Mouse (Mus musculus) heart, adult 2 months (tissue): ENCODE measurements around the gene Fdps. TPM values are rescaled to one million over a fixed set of nuclear protein-coding genes. Genes with fewer than 3 reads are reported as not detected.
"Not testable (repeated sequence)": the region's sequence is repeated elsewhere in the genome, so short reads cannot be mapped to it uniquely, and the experiment has no call there.

ENCODE experiments used
- DNase-seq, 2 experiments: peaks; one replicate each; pipeline ENCODE4 v3.0.0; 2021
- H3K27ac ChIP-seq: fragments of 200-600 bp; 2 replicates; pipeline ENCODE4 v1.8.1; 2022
- H3K27me3 ChIP-seq: fragments of 200-500 bp; 2 replicates; pipeline ENCODE4 v1.6.1; 2012; ENCODE audit warnings: mild to moderate bottlenecking, low read length, inconsistent platforms, mixed read lengths; ENCODE audit not compliant: control insufficient read depth, insufficient read depth
- H3K36me3 ChIP-seq: fragments of 200-500 bp; 2 replicates; pipeline ENCODE4 v1.6.1; 2012; ENCODE audit warnings: low read length, inconsistent platforms; ENCODE audit not compliant: control insufficient read depth, insufficient read depth
- H3K4me1 ChIP-seq: fragments of 200-500 bp; 2 replicates; pipeline ENCODE4 v1.6.1; 2011; ENCODE audit warnings: low read length; ENCODE audit not compliant: control insufficient read depth, insufficient read depth
- H3K4me3 ChIP-seq: fragments of 200-600 bp; 2 replicates; pipeline ENCODE4 v1.8.1; 2022
- H3K79me2 ChIP-seq: fragments of 200-500 bp; replicated peaks from 2 replicates; pipeline ENCODE4 v1.6.1; 2012; ENCODE audit warnings: mild to moderate bottlenecking, inconsistent platforms, low read length, moderate library complexity, mixed read lengths; ENCODE audit not compliant: control insufficient read depth, insufficient read depth
- H3K9ac ChIP-seq: fragments of 200-500 bp; 2 replicates; pipeline ENCODE4 v1.6.1; 2012; ENCODE audit warnings: low read depth, mild to moderate bottlenecking, control low read depth, inconsistent platforms, low read length, mixed read lengths
- CTCF ChIP-seq: fragments of 200-600 bp; IDR thresholded peaks from 2 replicates; pipeline ENCODE4 v1.8.1; 2022; ENCODE audit warnings: antibody characterized with exemption, mild to moderate bottlenecking, moderate library complexity
- EP300 ChIP-seq: fragments of 200-500 bp; IDR thresholded peaks from 2 replicates; pipeline ENCODE4 v1.6.1; 2011; ENCODE audit warnings: low read depth, low read length, control low read depth; ENCODE audit not compliant: insufficient read depth
- POLR2A ChIP-seq: fragments of 200-500 bp; IDR thresholded peaks from 2 replicates; pipeline ENCODE4 v1.6.1; 2011; ENCODE audit warnings: mild to moderate bottlenecking, low read depth, low read length, control low read depth; ENCODE audit not compliant: insufficient read depth
- WGBS: fragments of 180-500 bp; shearing (Covaris S2); methylation state at CpG from one replicate; pipeline ENCODE4 v1.1.7; 2018; 5-methylcytosine and 5-hydroxymethylcytosine counted together
- intact Hi-C: fragments of 180-260 bp; cut with DNase I; formaldehyde crosslinking; loops from one replicate; pipeline ENCODE4 v1.15.1; 2025
- polyA plus RNA-seq: library from polyadenylated mRNA; depleted of rRNA; stranded (reverse); fragments of >200 nt; gene quantifications from 2 replicates; pipeline ENCODE4 v1.2.3, GENCODE M21; 2012; rRNA removed
- total RNA-seq, 2 experiments: library from RNA; stranded (reverse); gene quantifications; 2 replicates each; pipeline ENCODE4 v1.2.3; 2021

The Fdps gene
- total and polyA plus RNA-seq, 3 experiments: 20.8 to 22.5 (median 21.1) TPM

DNA sequence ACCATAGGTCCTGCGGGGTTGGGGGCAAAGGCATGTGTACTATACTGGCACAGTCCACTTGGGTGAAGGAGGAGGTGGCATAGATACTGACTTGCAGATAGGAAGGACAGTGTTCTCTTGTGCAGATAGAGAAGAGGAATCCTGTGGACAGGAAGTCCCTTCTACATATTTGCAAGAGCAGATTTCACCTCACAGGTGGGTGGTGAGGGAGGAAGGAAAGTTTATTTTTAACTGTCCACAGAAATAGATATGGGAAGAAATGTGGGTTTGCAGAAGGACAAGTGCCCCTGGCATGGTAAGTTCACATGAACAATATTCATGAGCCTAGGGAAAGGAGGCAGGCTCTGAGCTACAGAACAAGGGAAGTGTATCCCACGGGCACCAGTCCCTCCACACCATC lies 17.6 kb downstream of the Fdps start:
- no peak for DNase-seq
- Histone ChIP-seq H3K9ac (no peak overlapping the region), H3K4me3 (no peak overlapping the region), H3K27ac (no peak overlapping the region), H3K27me3 (no peaks in the 10 kb centered on the region), H3K79me2 (no peaks in the 10 kb centered on the region), H3K36me3 (no peaks in the 10 kb centered on the region), H3K4me1 (peaks cover 3% of the 10 kb centered on the region; the same call in 1 of the 2 replicates)
- TF ChIP-seq CTCF (no peak), EP300 (no peak), POLR2A (no peak)
- intact Hi-C loops: no loop called here
- WGBS: 61% methylated on average over 2 of the region's 2 CpGs

DNA sequence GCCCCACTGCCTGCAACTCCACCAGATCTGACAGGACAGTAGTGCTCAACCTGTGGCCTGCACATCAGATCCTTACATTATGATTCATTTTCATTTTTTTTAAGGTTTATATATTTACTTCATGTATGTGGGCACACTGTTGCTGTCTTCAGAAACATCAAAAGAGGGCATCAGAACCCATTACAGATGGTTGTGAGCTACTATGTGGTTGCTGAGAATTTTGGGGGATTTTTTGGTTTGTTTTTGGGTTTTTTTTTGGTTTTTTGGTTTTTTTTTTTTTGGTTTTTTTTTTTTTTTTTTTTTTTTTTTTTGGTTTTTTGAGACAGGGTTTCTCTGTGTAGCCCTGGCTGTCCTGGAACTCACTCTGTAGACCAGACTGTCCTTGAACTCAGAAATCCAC lies 19.5 kb downstream of the Fdps start:
- H3K9ac ChIP-seq, H3K4me3 ChIP-seq, DNase-seq, H3K79me2 ChIP-seq, H3K27me3 ChIP-seq, intact Hi-C loops, H3K36me3 ChIP-seq, H3K27ac ChIP-seq, H3K4me1 ChIP-seq: not testable (repeated sequence)

DNA sequence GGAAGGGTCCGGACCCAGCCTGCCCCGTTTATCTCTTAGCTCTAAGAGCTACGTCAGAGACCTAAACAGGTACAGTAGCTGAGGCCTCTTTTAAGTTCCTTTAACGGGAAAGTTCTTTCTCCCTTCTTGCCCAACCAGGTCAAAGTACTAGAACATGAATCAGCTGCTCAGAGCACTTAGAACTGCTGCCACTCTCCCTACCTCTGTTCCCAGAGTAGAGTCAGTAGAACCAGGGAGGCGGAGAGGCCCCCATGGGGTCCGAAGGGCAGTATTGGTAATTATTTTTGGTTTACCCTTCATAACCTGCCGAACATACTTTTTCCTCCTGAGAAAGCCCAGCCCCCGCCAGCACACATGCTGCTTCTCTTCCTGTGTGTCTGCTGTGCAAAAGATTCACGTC lies 24.4 kb downstream of the Fdps start:
- Histone ChIP-seq H3K27ac (no peak overlapping the region), H3K27me3 (no peaks in the 10 kb centered on the region), H3K4me3 (no peak overlapping the region), H3K9ac (no peak overlapping the region), H3K36me3 (no peaks in the 10 kb centered on the region), H3K4me1 (no peaks in the 10 kb centered on the region), H3K79me2 (no peaks in the 10 kb centered on the region)
- DNase-seq: no peak
- intact Hi-C loops: no loop called here
- WGBS: 86% methylated on average over 9 of the region's 9 CpGs
- TF ChIP-seq POLR2A (no peak), CTCF (no peak), EP300 (no peak)

DNA sequence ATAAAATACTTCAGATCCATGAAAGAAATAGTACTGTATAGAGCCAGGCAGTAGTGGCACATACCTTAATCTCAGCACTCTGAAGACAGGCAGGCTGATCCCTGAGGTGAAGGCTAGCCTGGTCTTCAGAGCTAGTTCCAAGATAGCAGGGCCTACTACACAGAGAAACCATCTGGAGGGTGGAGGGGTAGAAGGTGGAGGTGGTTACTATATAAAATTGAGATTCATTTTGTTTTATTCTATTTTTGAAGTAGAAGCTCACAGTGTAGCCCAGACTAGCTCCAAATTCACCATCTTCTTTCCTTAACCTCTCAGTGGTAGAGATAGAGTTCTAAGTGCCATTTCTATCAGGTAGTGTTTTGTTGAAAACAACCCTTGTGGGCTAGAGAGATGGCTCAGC lies 34.5 kb downstream of the Fdps start:
- Histone ChIP-seq H3K9ac (no peak overlapping the region), H3K27me3 (no peaks in the 10 kb centered on the region), H3K4me3 (no peak overlapping the region), H3K79me2 (no peaks in the 10 kb centered on the region), H3K36me3 (0 out of 2 replicates have a peak, but pooled peaks cover 2% of the 10 kb centered on the region), H3K27ac (no peak overlapping the region), H3K4me1 (no peaks in the 10 kb centered on the region)
- DNase-seq: no peak
- TF ChIP-seq POLR2A: no peak
- TF ChIP-seq CTCF: no peak
- TF ChIP-seq EP300: no peak
- intact Hi-C loops: no loop called here

DNA sequence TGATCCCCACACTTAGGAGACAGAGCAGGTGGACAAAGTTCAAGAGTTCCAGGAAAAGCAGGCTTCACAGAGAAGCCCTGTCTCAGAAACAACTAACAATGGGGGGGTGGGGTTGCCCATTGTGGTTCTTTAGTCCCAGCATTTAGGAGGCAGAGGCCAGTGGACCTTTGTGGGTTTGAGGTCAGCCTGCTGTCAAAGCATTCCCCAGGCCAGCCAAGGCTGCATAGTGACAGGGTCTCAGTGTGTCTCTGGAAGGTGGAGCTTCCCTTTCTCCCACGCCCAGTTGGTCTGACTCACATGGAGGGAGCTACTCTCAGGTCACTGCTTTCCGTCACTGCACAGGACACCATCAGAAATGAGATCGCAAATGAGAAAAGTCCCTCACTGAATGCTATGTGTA lies 40.1 kb downstream of the Fdps start:
- Histone ChIP-seq H3K27me3 (no peaks in the 10 kb centered on the region), H3K36me3 (no peaks in the 10 kb centered on the region), H3K4me3 (no peak overlapping the region), H3K9ac (no peak overlapping the region), H3K79me2 (no peaks in the 10 kb centered on the region), H3K4me1 (no peaks in the 10 kb centered on the region), H3K27ac (no peak overlapping the region)
- 83% methylated on average over 3 of the region's 3 CpGs for WGBS
- intact Hi-C loops: no loop called here
- TF ChIP-seq CTCF (no peak), POLR2A (no peak), EP300 (no peak)
- DNase-seq: no peak

DNA sequence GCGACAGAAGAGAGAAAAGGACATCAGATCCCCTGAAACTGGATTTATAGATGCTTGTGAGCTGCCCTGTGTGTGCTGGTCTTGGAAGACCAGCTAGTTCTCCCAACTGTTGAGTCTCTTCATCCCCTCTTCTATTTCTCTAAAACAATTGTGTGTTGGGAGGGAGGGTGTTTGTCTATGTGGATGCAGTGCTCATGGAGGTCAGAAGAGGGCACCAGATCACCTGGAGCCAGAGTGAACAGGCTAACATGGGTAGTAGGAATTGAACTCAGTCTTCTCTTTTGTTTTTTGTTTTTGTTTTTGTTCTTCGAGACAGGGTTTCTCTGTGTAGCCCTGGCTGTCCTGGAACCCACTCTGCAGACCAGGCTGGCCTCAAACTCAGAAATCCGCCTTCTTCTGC lies 43.0 kb downstream of the Fdps start:
- intact Hi-C loops: no loop called here
- H3K4me1 ChIP-seq: no peaks in the 10 kb centered on the region
- no peak overlapping the region for H3K4me3 ChIP-seq
- TF ChIP-seq CTCF (peak; percentile 74), EP300 (no peak)
- H3K36me3 ChIP-seq: no peaks in the 10 kb centered on the region
- DNase-seq: peak in 1 of 2 experiments; percentile 32
- H3K79me2 ChIP-seq: no peaks in the 10 kb centered on the region
- no peaks in the 10 kb centered on the region for H3K27me3 ChIP-seq
- H3K27ac ChIP-seq: no peak overlapping the region
- WGBS: 92% methylated on average over 3 of the region's 3 CpGs
- H3K9ac ChIP-seq: no peak overlapping the region

DNA sequence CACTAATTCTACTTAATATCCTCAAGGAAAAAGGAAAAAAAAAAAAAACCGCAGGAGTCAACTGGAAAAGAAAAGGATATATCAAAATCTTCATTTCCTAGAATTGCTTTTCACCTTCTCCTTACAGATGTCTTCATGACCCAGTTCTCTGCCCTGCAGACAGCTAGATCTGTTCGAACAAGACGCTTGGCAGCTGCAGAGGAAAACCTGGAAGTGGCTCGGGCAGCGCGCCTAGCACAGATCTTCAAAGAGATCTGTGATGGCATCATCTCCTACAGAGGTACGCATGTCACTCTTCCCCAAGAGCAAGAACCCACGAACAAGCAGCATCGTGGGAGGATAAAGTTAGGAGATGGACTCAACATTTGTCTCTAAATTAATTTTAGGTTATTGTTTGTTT lies 43.4 kb downstream of the Fdps start:
- Histone ChIP-seq H3K4me1 (no peaks in the 10 kb centered on the region), H3K79me2 (no peaks in the 10 kb centered on the region), H3K36me3 (peaks cover 1% of the 10 kb centered on the region), H3K4me3 (no peak overlapping the region), H3K9ac (no peak overlapping the region), H3K27me3 (no peaks in the 10 kb centered on the region), H3K27ac (no peak overlapping the region)
- no peak for DNase-seq
- TF ChIP-seq POLR2A: no peak
- TF ChIP-seq EP300: no peak
- no peak for TF ChIP-seq CTCF
- intact Hi-C loops: no loop called here
- 90% methylated on average over 9 of the region's 9 CpGs for WGBS

Other genes starting within 250 kb of the Fdps start
- gene Msto1, start 188.0 kb downstream of the Fdps start, total RNA-seq: 10 to 100 TPM; 12.4 to 12.6 TPM
- 21.6 and 22.1 TPM in 2 replicates for gene Msto1, start 188.0 kb downstream of the Fdps start, polyA plus RNA-seq
- 10 to 100 TPM; 36.4 to 41.1 TPM for gene Ash1l, start 151.3 kb downstream of the Fdps start, total RNA-seq
- gene Ash1l, start 151.3 kb downstream of the Fdps start, polyA plus RNA-seq: 6.9 and 14.0 TPM in 2 replicates
- 100 to 1,000 TPM; 134 to 153 TPM for gene Dap3, start 150.8 kb downstream of the Fdps start, total RNA-seq
- gene Dap3, start 150.8 kb downstream of the Fdps start, polyA plus RNA-seq: 66.5 and 98.1 TPM in 2 replicates
- 10 to 100 TPM; 26.4 to 30.9 TPM for gene Rusc1, start 8.6 kb downstream of the Fdps start, total RNA-seq
- 38.8 and 50.4 TPM in 2 replicates for gene Rusc1, start 8.6 kb downstream of the Fdps start, polyA plus RNA-seq
- not detected for gene Gm43738, start 860 bp downstream of the Fdps start, total RNA-seq
- not detected in 2 replicates for gene Gm43738, start 860 bp downstream of the Fdps start, polyA plus RNA-seq
- gene Pklr, start 34.2 kb upstream of the Fdps start, total RNA-seq: not detected
- 0.06 TPM in 1 of 2 replicates, not detected in the other for gene Pklr, start 34.2 kb upstream of the Fdps start, polyA plus RNA-seq
- gene Hcn3, start 58.2 kb upstream of the Fdps start, total RNA-seq: under 1 TPM in 1 of 2 experiments, not detected in 1; 0.25 TPM
- 0.26 and 0.29 TPM in 2 replicates for gene Hcn3, start 58.2 kb upstream of the Fdps start, polyA plus RNA-seq
- gene Clk2, start 62.8 kb upstream of the Fdps start, total RNA-seq: 10 to 100 TPM; 15.4 to 18.9 TPM
- gene Clk2, start 62.8 kb upstream of the Fdps start, polyA plus RNA-seq: 26.5 and 40.4 TPM in 2 replicates
- 10 to 100 TPM; 44.5 to 54.7 TPM for gene Scamp3, start 75.5 kb upstream of the Fdps start, total RNA-seq
- 96.7 and 108 TPM in 2 replicates for gene Scamp3, start 75.5 kb upstream of the Fdps start, polyA plus RNA-seq
- 1 to 10 TPM; 3.9 to 5.1 TPM for gene Fam189b, start 81.2 kb upstream of the Fdps start, total RNA-seq
- 12.8 and 18.0 TPM in 2 replicates for gene Fam189b, start 81.2 kb upstream of the Fdps start, polyA plus RNA-seq
- gene Gba, start 101.0 kb upstream of the Fdps start, total RNA-seq: 10 to 100 TPM; 19.9 to 20.4 TPM
- gene Gba, start 101.0 kb upstream of the Fdps start, polyA plus RNA-seq: 26.3 and 39.2 TPM in 2 replicates
- 1 to 10 TPM; 3.4 to 5.1 TPM for gene Thbs3, start 113.2 kb upstream of the Fdps start, total RNA-seq
- 15.8 and 24.3 TPM in 2 replicates for gene Thbs3, start 113.2 kb upstream of the Fdps start, polyA plus RNA-seq
- 10 to 100 TPM; 59.8 to 61.8 TPM for gene Mtx1, start 125.1 kb upstream of the Fdps start, total RNA-seq
- 96.2 and 111 TPM in 2 replicates for gene Mtx1, start 125.1 kb upstream of the Fdps start, polyA plus RNA-seq
- under 1 TPM; 0.39 to 0.47 TPM for gene Muc1, start 127.1 kb upstream of the Fdps start, total RNA-seq
- gene Muc1, start 127.1 kb upstream of the Fdps start, polyA plus RNA-seq: 0.67 and 6.2 TPM in 2 replicates
- 10 to 100 TPM; 80.7 to 95.7 TPM for gene Krtcap2, start 144.0 kb upstream of the Fdps start, total RNA-seq
- 84.3 and 116 TPM in 2 replicates for gene Krtcap2, start 144.0 kb upstream of the Fdps start, polyA plus RNA-seq
- under 1 TPM; 0.39 to 0.96 TPM for gene Trim46, start 144.3 kb upstream of the Fdps start, total RNA-seq
- gene Trim46, start 144.3 kb upstream of the Fdps start, polyA plus RNA-seq: 1.4 and 1.9 TPM in 2 replicates
- gene Dpm3, start 157.4 kb upstream of the Fdps start, total RNA-seq: 10 to 100 TPM; 54.3 to 58.2 TPM
- gene Dpm3, start 157.4 kb upstream of the Fdps start, polyA plus RNA-seq: 140 and 160 TPM in 2 replicates
- 10 to 100 TPM; 17.3 to 23.3 TPM for gene Slc50a1, start 168.6 kb upstream of the Fdps start, total RNA-seq
- gene Slc50a1, start 168.6 kb upstream of the Fdps start, polyA plus RNA-seq: 105 and 111 TPM in 2 replicates
- 10 to 100 TPM; 22.6 to 28.4 TPM for gene Efna1, start 179.2 kb upstream of the Fdps start, total RNA-seq
- gene Efna1, start 179.2 kb upstream of the Fdps start, polyA plus RNA-seq: 39.6 and 44.4 TPM in 2 replicates
- gene Efna3, start 221.0 kb upstream of the Fdps start, total RNA-seq: not detected
- gene Efna3, start 221.0 kb upstream of the Fdps start, polyA plus RNA-seq: 0.09 TPM in 1 of 2 replicates, not detected in the other
- gene Efna4, start 236.1 kb upstream of the Fdps start, total RNA-seq: under 1 TPM; 0.21 to 0.36 TPM
- gene Efna4, start 236.1 kb upstream of the Fdps start, polyA plus RNA-seq: 0.64 and 0.86 TPM in 2 replicates
- gene Adam15, start 248.0 kb upstream of the Fdps start, total RNA-seq: 10 to 100 TPM; 56.8 to 59.2 TPM
- 95.6 and 95.7 TPM in 2 replicates for gene Adam15, start 248.0 kb upstream of the Fdps start, polyA plus RNA-seq